Mouse (Mus musculus) adrenal gland, adult 8-10 months (tissue): ENCODE data around the gene Pprc1. TPM values are rescaled to one million over a fixed set of nuclear protein-coding genes. Genes with fewer than 3 reads are reported as not detected.

Experiments used
- DNase-seq: peaks from one replicate; pipeline ENCODE4 v3.0.0; 2022
- total RNA-seq, 4 experiments: library from RNA; stranded (reverse); gene quantifications; 2 replicates each; pipeline ENCODE4 v1.2.4; 2022

The Pprc1 gene
- total RNA-seq, 4 experiments from 2014 or later = 27.8 to 37.8 (median 34.3) TPM

- DNase-seq = no peak
Observed at GRCm38 (mm10) chr19:46120872-46121271, 76.2 kb downstream of the Pprc1 start.

Other genes starting within 250 kb of the Pprc1 start
- gene Kcnip2, start 228.8 kb upstream of the Pprc1 start, total RNA-seq = 1 to 10 TPM in 1 of 4 experiments, under 1 TPM in 3; 0.45 to 2.0 (median 0.61) TPM
- 10 to 100 TPM; 19.0 to 27.7 (median 20.8) TPM for gene Armh3, start 46.4 kb upstream of the Pprc1 start, total RNA-seq
- 10 to 100 TPM; 13.0 to 25.3 (median 19.9) TPM for gene Hps6, start 41.4 kb upstream of the Pprc1 start, total RNA-seq
- gene Ldb1, start 328 bp downstream of the Pprc1 start, total RNA-seq = 100 to 1,000 TPM in 2 of 4 experiments, 10 to 100 TPM in 2; 55.5 to 115 (median 89.6) TPM
- 10 to 100 TPM; 43.3 to 47.8 (median 45.5) TPM for gene Nolc1, start 31.0 kb downstream of the Pprc1 start, total RNA-seq
- gene Elovl3, start 87.0 kb downstream of the Pprc1 start, total RNA-seq = 10 to 100 TPM in 2 of 4 experiments, under 1 TPM in 2; 0.28 to 43.1 (median 15.1) TPM
- under 1 TPM in 2 of 4 experiments, not detected in 2; 0.17 to 0.35 TPM for gene Pitx3, start 103.4 kb downstream of the Pprc1 start, total RNA-seq
- 100 to 1,000 TPM in 1 of 4 experiments, 10 to 100 TPM in 3; 81.0 to 101 (median 85.3) TPM for gene Gbf1, start 107.6 kb downstream of the Pprc1 start, total RNA-seq